Mouse (Mus musculus): ENCODE measurements around the gene Lamtor3.

GRCm38 (mm10) chr3:137918932-137919311 is 616 bp downstream of the Lamtor3 start:
- TF ChIP-seq POLR2A (IDR thresholded peaks at IDR 0.05; ENCODE audit: low read depth, low read length) (no peak), CTCF (conservative IDR thresholded peaks at IDR 0.05; ENCODE audit: insufficient read depth, insufficient read length, low read depth, low read length) (no peak)

All from kidney, adult 2 months (tissue).